22 mouse cellular contexts compared by ENCODE assay signal in the genomic region with DNA sequence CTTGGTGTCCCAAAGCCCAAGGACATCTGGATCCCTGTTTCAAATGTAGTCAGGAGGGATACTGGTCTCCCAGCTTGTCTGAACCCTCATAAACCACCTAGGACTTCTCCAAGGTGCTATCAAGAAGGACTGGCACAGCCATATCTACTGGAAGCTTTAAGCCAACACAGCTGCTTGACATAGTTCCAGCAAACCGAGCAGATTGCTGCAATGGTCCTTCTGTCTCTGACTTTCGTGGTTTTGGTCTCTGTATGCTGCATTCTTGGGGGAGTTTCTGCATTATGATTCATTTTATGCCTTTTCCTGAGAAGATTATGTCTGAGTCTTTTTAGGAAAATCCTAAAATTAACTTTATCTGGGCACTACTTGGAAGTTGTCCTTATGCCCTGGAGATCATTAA. TPM values are rescaled to one million over a fixed set of nuclear protein-coding genes. Genes with fewer than 3 reads are reported as not detected.
DNase-seq lines count a peak whose midpoint lies in the region; ATAC-seq and TF ChIP-seq lines count a peak whose summit lies in the region.
"Had no signal": no experiment of that assay in that cellular context is flagged by ENCODE, and none has a peak within 500 bp of the region (broad histone marks: within the 10 kb centered on the region; RNA-seq: fewer than 3 reads in every experiment).

No protein-coding gene starts in this region.

- 79% methylated on average over 2 of the region's 2 CpGs for WGBS in forebrain, postnatal 0 days
- 53% methylated on average over 2 of the region's 2 CpGs for WGBS in cerebellum, adult 2 months

- TF ChIP-seq POLR2A in embryonic fibroblast, embryonic 13.5 days (IDR thresholded peaks at IDR 0.05; ENCODE audit: low read depth, low read length), result no peak
- TF ChIP-seq POLR2A in myocyte (IDR thresholded peaks at IDR 0.05; ENCODE audit: insufficient read length, low read depth), result no peak
- TF ChIP-seq POLR2A in cerebellum, adult 2 months (IDR thresholded peaks at IDR 0.05; ENCODE audit: borderline replicate concordance, insufficient read depth, low read length), result no peak

- DNase-seq in 3T3-L1 (ENCODE audit: low read depth, low spot score) (peak; percentile 58), NIH3T3 (ENCODE audit: low read depth) (peak; percentile 66)
- DNase-seq in forebrain, postnatal 0 days, result no peak
- DNase-seq in cerebellum, postnatal 25 days, result no peak
- DNase-seq in cerebellum, adult 2 months, result no peak
- DNase-seq: adrenal gland, adult 8-10 months; adrenal gland, postnatal 14 days; adrenal gland, postnatal 36 days; cerebellum, adult 11-12 months; cerebellum, adult 8-10 months; cerebellum, adult 9-11 months; cerebellum, postnatal 14 days had no signal

- H3K27ac ChIP-seq in embryonic fibroblast, embryonic 13.5 days (ENCODE audit: insufficient read depth, low read length), result 0 out of 2 replicates have a peak overlapping the region, but pooled peaks have one; percentile 39
- H3K27ac ChIP-seq in forebrain, postnatal 0 days (ENCODE audit: low read depth, low read length), result no peak overlapping the region
- no peak overlapping the region for H3K27ac ChIP-seq in cerebellum, adult 2 months (ENCODE audit: insufficient read depth, low read length)
- H3K27ac ChIP-seq: embryonic facial prominence, embryonic 13.5 days; embryonic facial prominence, embryonic 15.5 days; forebrain, embryonic 10.5 days; forebrain, embryonic 12.5 days had no signal

- no peak overlapping the region for H3ac ChIP-seq in myocyte (ENCODE audit: control insufficient read depth, insufficient read length)

- peaks cover 2% of the 10 kb centered on the region for H3K4me1 ChIP-seq in embryonic fibroblast, embryonic 13.5 days (ENCODE audit: control insufficient read depth, insufficient read depth, low read length)
- H3K4me1 ChIP-seq in forebrain, postnatal 0 days (ENCODE audit: insufficient read depth), result no peaks in the 10 kb centered on the region
- H3K4me1 ChIP-seq in cerebellum, adult 2 months (ENCODE audit: control insufficient read depth, insufficient read depth, low read length), result no peaks in the 10 kb centered on the region
- H3K4me1 ChIP-seq: embryonic facial prominence, embryonic 13.5 days; embryonic facial prominence, embryonic 15.5 days; forebrain, embryonic 10.5 days; forebrain, embryonic 12.5 days had no signal

- H3K9ac ChIP-seq in forebrain, postnatal 0 days, result no peak overlapping the region
- H3K9ac ChIP-seq: embryonic facial prominence, embryonic 13.5 days; embryonic facial prominence, embryonic 15.5 days; forebrain, embryonic 12.5 days had no signal

- no peak for TF ChIP-seq CTCF in embryonic fibroblast, embryonic 13.5 days (IDR thresholded peaks at IDR 0.05; ENCODE audit: borderline replicate concordance, insufficient read depth, low read length)
- TF ChIP-seq CTCF in forebrain, postnatal 0 days (IDR thresholded peaks at IDR 0.05; ENCODE audit: low read depth), result no peak
- TF ChIP-seq CTCF in cerebellum, adult 2 months (IDR thresholded peaks at IDR 0.05; ENCODE audit: borderline replicate concordance, insufficient read depth, low read depth, low read length), result no peak

- H3K36me3 ChIP-seq in myocyte (ENCODE audit: control insufficient read depth, insufficient read depth), result no peaks in the 10 kb centered on the region
- no peaks in the 10 kb centered on the region for H3K36me3 ChIP-seq in forebrain, postnatal 0 days (ENCODE audit: insufficient read depth)
- H3K36me3 ChIP-seq: embryonic facial prominence, embryonic 13.5 days; embryonic facial prominence, embryonic 15.5 days; forebrain, embryonic 10.5 days; forebrain, embryonic 12.5 days had no signal

- no peak for ATAC-seq in forebrain, postnatal 0 days
- ATAC-seq: activated CD4-positive, CD25-positive, alpha-beta regulatory T cell, adult 4 months; forebrain, embryonic 14.5 days; forebrain, embryonic 16.5 days had no signal

- H3K27me3 ChIP-seq in myocyte (ENCODE audit: control insufficient read depth, insufficient read depth, insufficient read length), result peaks cover 5% of the 10 kb centered on the region
- H3K27me3 ChIP-seq in forebrain, postnatal 0 days (ENCODE audit: insufficient read depth, low read length), result no peaks in the 10 kb centered on the region
- H3K27me3 ChIP-seq in cerebellum, adult 2 months (ENCODE audit: control insufficient read depth, insufficient read depth, low read length), result no peaks in the 10 kb centered on the region
- H3K27me3 ChIP-seq: embryonic facial prominence, embryonic 13.5 days; embryonic facial prominence, embryonic 15.5 days; forebrain, embryonic 12.5 days had no signal

- no peak overlapping the region for H3K4me3 ChIP-seq in embryonic fibroblast, embryonic 13.5 days (ENCODE audit: insufficient read depth, low read length)
- H3K4me3 ChIP-seq in myocyte, result no peak overlapping the region
- no peak overlapping the region for H3K4me3 ChIP-seq in forebrain, postnatal 0 days (ENCODE audit: low read depth, low read length)
- H3K4me3 ChIP-seq in cerebellum, adult 2 months (replicated peaks; ENCODE audit: insufficient read depth, low read depth, low read length), result no peak overlapping the region
- H3K4me3 ChIP-seq: embryonic facial prominence, embryonic 13.5 days; embryonic facial prominence, embryonic 15.5 days; forebrain, embryonic 10.5 days; forebrain, embryonic 12.5 days had no signal

- no peak overlapping the region for H3K4me2 ChIP-seq in myocyte (ENCODE audit: low read depth)
- no peak overlapping the region for H3K4me2 ChIP-seq in forebrain, postnatal 0 days (ENCODE audit: low read depth)
- H3K4me2 ChIP-seq: embryonic facial prominence, embryonic 13.5 days; embryonic facial prominence, embryonic 15.5 days; forebrain, embryonic 12.5 days had no signal

- no peaks in the 10 kb centered on the region for H3K9me3 ChIP-seq in forebrain, postnatal 0 days (ENCODE audit: low read length)
- H3K9me3 ChIP-seq: embryonic facial prominence, embryonic 13.5 days; embryonic facial prominence, embryonic 15.5 days; forebrain, embryonic 10.5 days; forebrain, embryonic 12.5 days had no signal

- no peaks in the 10 kb centered on the region for H3K79me2 ChIP-seq in myocyte (ENCODE audit: control insufficient read depth, insufficient read depth)

TF ChIP-seq in myocyte, 11 proteins besides CTCF, POLR2A, EP300 and RAD21:
- no peak for TF ChIP-seq E2F4 (IDR thresholded peaks at IDR 0.05; ENCODE audit: insufficient read depth)
- peak in 1 of 3 experiments; percentile 36 for TF ChIP-seq MYOD1 (IDR thresholded peaks at IDR 0.05; ENCODE audit: control insufficient read depth in 1 of 3, insufficient read length in 2 of 3, low read depth in 2 of 3)
- TF ChIP-seq CEBPB (IDR thresholded peaks at IDR 0.05; ENCODE audit: insufficient read depth, poor library complexity, severe bottlenecking), result peak; percentile 48; the same call in 1 of the 2 replicates
- TF ChIP-seq MAX (IDR thresholded peaks at IDR 0.05; ENCODE audit: low read depth), result no peak
- no peak for TF ChIP-seq REST (IDR thresholded peaks at IDR 0.05; ENCODE audit: insufficient read depth, insufficient read length)
- no peak for TF ChIP-seq MYOG (IDR thresholded peaks at IDR 0.05; ENCODE audit: control insufficient read depth in 1 of 3, insufficient read depth in 1 of 3, insufficient read length in 2 of 3, low read depth in 2 of 3)

RNA-seq across cellular contexts. Expression of a gene that starts 33.4 kb away (rescaled TPM):
- polyA plus RNA-seq in embryonic fibroblast, embryonic 13.5 days (2011; ENCODE audit: insufficient read length, low read depth, missing spikeins), result 18.9 and 22.7 TPM in 2 replicates
- 10.8 TPM for polyA plus RNA-seq in myocyte (2012; fragmentation: generic; extraction: Trizol)
- 19.1 and 29.6 TPM in 2 replicates for total RNA-seq in forebrain, postnatal 0 days (2014; rRNA removed)
- polyA plus RNA-seq in forebrain, postnatal 0 days (2015; fragmentation: Nextera tagmentation; extraction: Ambion mirVana), result 30.3 and 34.3 TPM in 2 replicates
- 17.1 and 18.5 TPM in 2 replicates for polyA plus RNA-seq in cerebellum, adult 2 months (2012; rRNA removed)

RNA-seq across cellular contexts. Expression of a gene that starts 34.0 kb away (rescaled TPM):
- 102 and 125 TPM in 2 replicates for polyA plus RNA-seq in embryonic fibroblast, embryonic 13.5 days (2011; ENCODE audit: insufficient read length, low read depth, missing spikeins)
- polyA plus RNA-seq in myocyte (2012; fragmentation: generic; extraction: Trizol), result 224 TPM
- 389 and 418 TPM in 2 replicates for total RNA-seq in forebrain, postnatal 0 days (2014; rRNA removed)
- 338 and 406 TPM in 2 replicates for polyA plus RNA-seq in forebrain, postnatal 0 days (2015; fragmentation: Nextera tagmentation; extraction: Ambion mirVana)
- 427 and 491 TPM in 2 replicates for polyA plus RNA-seq in cerebellum, adult 2 months (2012; rRNA removed)

RNA-seq across cellular contexts. Expression of a gene that starts 46.6 kb away (rescaled TPM):
- 6.5 and 8.9 TPM in 2 replicates for polyA plus RNA-seq in embryonic fibroblast, embryonic 13.5 days (2011; ENCODE audit: insufficient read length, low read depth, missing spikeins)
- polyA plus RNA-seq in myocyte (2012; fragmentation: generic; extraction: Trizol), result 5.6 TPM
- 8.2 and 8.4 TPM in 2 replicates for total RNA-seq in forebrain, postnatal 0 days (2014; rRNA removed)
- 7.2 and 11.9 TPM in 2 replicates for polyA plus RNA-seq in forebrain, postnatal 0 days (2015; fragmentation: Nextera tagmentation; extraction: Ambion mirVana)
- polyA plus RNA-seq in cerebellum, adult 2 months (2012; rRNA removed), result 7.0 and 7.1 TPM in 2 replicates
- total RNA-seq: MEL had no signal
- polyA plus RNA-seq: activated CD4-positive, CD25-positive, alpha-beta regulatory T cell, adult 4 months had no signal

Comparison
In these comparisons a context has a peak if more than half of its experiments do, and no peak if none do; other contexts are left out.
1. DNase-seq: peak in 3T3-L1 (single experiment) and NIH3T3 (single experiment); none in forebrain, postnatal 0 days (single experiment), cerebellum, postnatal 25 days (0 of 2) and cerebellum, adult 2 months (0 of 2).